In the genomic region with DNA sequence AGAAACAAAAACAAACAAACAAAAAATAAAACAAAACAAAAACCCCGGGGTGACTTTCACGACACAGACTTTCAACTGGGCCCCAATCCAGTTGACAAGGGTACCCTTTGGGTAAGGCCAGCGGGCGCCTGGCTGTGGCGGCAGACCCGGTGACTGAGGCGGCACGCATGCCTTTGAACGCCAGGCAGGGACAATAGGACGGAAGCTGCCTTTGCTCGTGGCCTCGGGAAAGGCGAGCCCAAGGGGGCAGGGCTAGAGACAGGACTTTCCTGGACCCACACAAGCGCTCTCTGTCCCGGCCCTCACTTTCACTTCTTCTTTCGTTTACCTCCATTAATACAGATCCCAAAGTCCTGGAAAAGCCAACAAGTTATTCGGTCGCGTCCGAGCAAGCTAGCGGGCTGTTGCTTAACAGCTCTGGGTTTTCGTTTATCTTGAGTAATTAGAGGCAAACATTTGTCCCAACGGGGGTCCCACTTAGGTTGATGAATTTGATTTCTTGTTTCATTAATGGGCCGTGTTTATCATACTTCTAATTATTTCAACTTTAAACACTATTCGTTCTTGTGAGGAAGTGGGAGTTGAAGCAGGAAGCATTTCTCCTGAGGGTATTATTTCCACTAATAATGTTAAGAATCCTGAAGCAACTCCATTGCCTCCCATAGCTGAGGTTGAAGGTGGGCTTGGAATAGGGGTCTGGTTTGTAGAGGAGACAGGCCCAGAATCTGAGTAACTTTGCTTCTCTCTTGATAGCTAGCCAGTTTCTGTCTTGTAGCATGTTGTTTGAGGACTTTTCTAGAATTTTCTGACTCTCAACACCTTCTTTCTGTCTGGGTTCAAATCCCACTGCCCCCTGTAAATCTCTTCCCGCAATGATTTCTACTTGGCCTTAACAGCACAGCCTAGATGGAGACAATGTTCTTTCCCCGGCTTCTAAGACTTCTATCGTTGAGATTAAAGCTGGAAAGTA, we compare ENCODE assay signal across 13 mouse cellular contexts. TPM values are rescaled to one million over a fixed set of nuclear protein-coding genes. Genes with fewer than 3 reads are reported as not detected.
A peak's percentile ranks its signal among the peaks of the same experiment; 100 is the strongest.
DNase-seq lines count a peak whose midpoint lies in the region; ATAC-seq and TF ChIP-seq lines count a peak whose summit lies in the region.
"Had no signal": no experiment of that assay in that cellular context is flagged by ENCODE, and none has a peak within 500 bp of the region (broad histone marks: within the 10 kb centered on the region; RNA-seq: fewer than 3 reads in every experiment).

No protein-coding gene starts in this region.

- H3K4me1 ChIP-seq in forebrain, embryonic 10.5 days: peaks cover 6% of the 10 kb centered on the region
- H3K4me1 ChIP-seq in forebrain, embryonic 12.5 days: peaks cover 4% of the 10 kb centered on the region; the same call in 1 of the 2 replicates
- H3K4me1 ChIP-seq in CH12.LX (ENCODE audit: control insufficient read depth in 1 of 2, insufficient read depth in 2 of 2): peaks cover 6 to 32% of the 10 kb centered on the region in 2 experiments
- H3K4me1 ChIP-seq in limb, embryonic 14.5 days (ENCODE audit: control insufficient read depth, insufficient read depth, low read length): peaks cover 12% of the 10 kb centered on the region; the same call in 1 of the 2 replicates
- H3K4me1 ChIP-seq in hindbrain, embryonic 12.5 days: 0 out of 2 replicates have a peak, but pooled peaks cover 7% of the 10 kb centered on the region

- peaks cover 100% of the 10 kb centered on the region for H3K27me3 ChIP-seq in forebrain, embryonic 10.5 days (ENCODE audit: poor library complexity, severe bottlenecking)
- H3K27me3 ChIP-seq in forebrain, embryonic 12.5 days: peaks cover 97% of the 10 kb centered on the region
- peaks cover 93% of the 10 kb centered on the region for H3K27me3 ChIP-seq in CH12.LX (replicated peaks)
- peaks cover 91% of the 10 kb centered on the region for H3K27me3 ChIP-seq in limb, embryonic 14.5 days (ENCODE audit: control insufficient read depth, insufficient read depth, low read length)
- peaks cover 96% of the 10 kb centered on the region for H3K27me3 ChIP-seq in hindbrain, embryonic 12.5 days

- TF ChIP-seq RAD21 in CH12.LX (IDR thresholded peaks at IDR 0.05; ENCODE audit: low read depth, low read length): no peak

- no peaks in the 10 kb centered on the region for H3K36me3 ChIP-seq in forebrain, embryonic 10.5 days (replicated peaks)
- no peaks in the 10 kb centered on the region for H3K36me3 ChIP-seq in forebrain, embryonic 12.5 days (replicated peaks)
- no peaks in the 10 kb centered on the region for H3K36me3 ChIP-seq in CH12.LX (replicated peaks in 1 of 2; ENCODE audit: control insufficient read depth in 1 of 2, insufficient read depth in 1 of 2, low read length in 1 of 2)
- H3K36me3 ChIP-seq in limb, embryonic 14.5 days (ENCODE audit: control insufficient read depth, insufficient read depth, low read length): no peaks in the 10 kb centered on the region
- no peaks in the 10 kb centered on the region for H3K36me3 ChIP-seq in hindbrain, embryonic 12.5 days

- H3K9ac ChIP-seq in forebrain, embryonic 12.5 days: no peak overlapping the region
- H3K9ac ChIP-seq in CH12.LX (ENCODE audit: insufficient read depth, low read depth): peak overlapping the region; percentile 7
- H3K9ac ChIP-seq in limb, embryonic 14.5 days (ENCODE audit: low read depth, low read length, severe bottlenecking): peak overlapping the region; percentile 46
- H3K9ac ChIP-seq in hindbrain, embryonic 12.5 days: no peak overlapping the region

- ATAC-seq in forebrain, embryonic 12.5 days (ENCODE audit: low FRiP score): no peak
- no peak for ATAC-seq in limb, embryonic 14.5 days (ENCODE audit: low FRiP score, low read depth)
- no peak for ATAC-seq in hindbrain, embryonic 12.5 days (ENCODE audit: low FRiP score)

- TF ChIP-seq POLR2A in CH12.LX (IDR thresholded peaks at IDR 0.05; ENCODE audit: low read depth, low read length): no peak
- TF ChIP-seq POLR2A in limb, embryonic 14.5 days (IDR thresholded peaks at IDR 0.05; ENCODE audit: borderline replicate concordance, extremely low read depth, insufficient read depth, insufficient read length): no peak

- TF ChIP-seq EP300 in CH12.LX (IDR thresholded peaks at IDR 0.05; ENCODE audit: low read length): peak; percentile 36

- WGBS in forebrain, embryonic 10.5 days: 1% methylated on average over 28 of the region's 28 CpGs
- 1% methylated on average over 28 of the region's 28 CpGs for WGBS in forebrain, embryonic 12.5 days
- 4% methylated on average over 28 of the region's 28 CpGs for WGBS in limb, embryonic 14.5 days
- 2% methylated on average over 28 of the region's 28 CpGs for WGBS in hindbrain, embryonic 12.5 days

- H3K4me2 ChIP-seq in forebrain, embryonic 12.5 days: no peak overlapping the region
- peak overlapping the region; percentile 79 for H3K4me2 ChIP-seq in CH12.LX (ENCODE audit: insufficient read depth, low read depth, poor library complexity, severe bottlenecking)
- peak overlapping the region; percentile 54 for H3K4me2 ChIP-seq in limb, embryonic 14.5 days (replicated peaks; ENCODE audit: low read depth, low read length, severe bottlenecking)
- H3K4me2 ChIP-seq in hindbrain, embryonic 12.5 days (replicated peaks): no peak overlapping the region

- H3K27ac ChIP-seq in forebrain, embryonic 10.5 days: no peak overlapping the region
- H3K27ac ChIP-seq in forebrain, embryonic 12.5 days: no peak overlapping the region
- no peak overlapping the region for H3K27ac ChIP-seq in CH12.LX (ENCODE audit: insufficient read depth, low read depth)
- peak overlapping the region; percentile 50 for H3K27ac ChIP-seq in limb, embryonic 14.5 days (replicated peaks; ENCODE audit: low read depth, low read length)
- H3K27ac ChIP-seq in hindbrain, embryonic 12.5 days: no peak overlapping the region

- no peaks in the 10 kb centered on the region for H3K9me3 ChIP-seq in forebrain, embryonic 10.5 days
- no peaks in the 10 kb centered on the region for H3K9me3 ChIP-seq in forebrain, embryonic 12.5 days
- no peaks in the 10 kb centered on the region for H3K9me3 ChIP-seq in CH12.LX (replicated peaks; ENCODE audit: low read length)
- no peaks in the 10 kb centered on the region for H3K9me3 ChIP-seq in limb, embryonic 14.5 days (ENCODE audit: control insufficient read depth, low read length)
- H3K9me3 ChIP-seq in hindbrain, embryonic 12.5 days (replicated peaks): no peaks in the 10 kb centered on the region

- H3K79me2 ChIP-seq in CH12.LX (replicated peaks; ENCODE audit: control insufficient read depth, extremely low read depth, insufficient read depth, poor library complexity, severe bottlenecking): no peaks in the 10 kb centered on the region

- no peak overlapping the region for H3K4me3 ChIP-seq in forebrain, embryonic 10.5 days
- no peak overlapping the region for H3K4me3 ChIP-seq in forebrain, embryonic 12.5 days (replicated peaks)
- no peak overlapping the region for H3K4me3 ChIP-seq in CH12.LX (replicated peaks in 1 of 3; ENCODE audit: low read depth in 2 of 3, low read length in 2 of 3, poor library complexity in 1 of 3)
- H3K4me3 ChIP-seq in limb, embryonic 14.5 days (replicated peaks; ENCODE audit: low read length): peak overlapping the region; percentile 19
- no peak overlapping the region for H3K4me3 ChIP-seq in hindbrain, embryonic 12.5 days

- in situ Hi-C loops in CH12.LX (cut with MboI; ENCODE audit: low pct_ligation_motif_present, low pct_unique_long_range_greater_than_20kb, low sequenced_read_pairs): no loop called here

- dilution Hi-C loops in CH12.LX (cut with MboI; ENCODE audit: extremely low pct_ligation_motif_present, extremely low pct_unique_long_range_greater_than_20kb, low sequenced_read_pairs): no loop called here

- peak; percentile 71 for DNase-seq in forebrain, embryonic 10.5 days (ENCODE audit: extremely low spot score, low spot score)
- DNase-seq in CH12.LX (ENCODE audit: extremely low read depth): no peak
- DNase-seq in gastrocnemius, postnatal 25 days: peak; percentile 70
- no peak for DNase-seq in limb, embryonic 14.5 days (ENCODE audit: low spot score)
- DNase-seq in right cerebral cortex, postnatal 36 days (ENCODE audit: low spot score in 2 of 2): no peak
- no peak for DNase-seq in frontal cortex, postnatal 14 days (ENCODE audit: low spot score in 2 of 2)
- DNase-seq: adrenal gland, postnatal 10 days; B cell, adult 2 months; heart, postnatal 4 days; thymus, adult 2 months had no signal

- TF ChIP-seq CTCF in CH12.LX (conservative IDR thresholded peaks at IDR 0.05 in 1 of 2, IDR thresholded peaks at IDR 0.05 in 1 of 2; ENCODE audit: low read depth in 2 of 2, low read length in 2 of 2): no peak

RNA-seq across cellular contexts. Expression of a gene that starts 2.6 kb away (rescaled TPM):
- not detected in 2 replicates for polyA plus RNA-seq in forebrain, embryonic 10.5 days (2016; fragmentation: Nextera tagmentation; extraction: Ambion mirVana)
- polyA plus RNA-seq in forebrain, embryonic 12.5 days (2016; fragmentation: Nextera tagmentation; extraction: Ambion mirVana): not detected in 2 replicates
- total RNA-seq in CH12.LX (2012; rRNA removed) (not detected in 2 replicates), CH12.LX (2014; rRNA removed) (not detected in 2 replicates)
- polyA plus RNA-seq in CH12.LX (2012; ENCODE audit: insufficient read length, low read depth): 0.11 and 0.12 TPM in 2 replicates
- 10 to 100 TPM; 61.5 to 69.5 TPM for total RNA-seq in gastrocnemius, postnatal 25 days (2021)
- polyA plus RNA-seq in limb, embryonic 14.5 days (2012; rRNA removed): 9.7 and 14.3 TPM in 2 replicates
- polyA plus RNA-seq in limb, embryonic 14.5 days (2014; fragmentation: Nextera tagmentation; extraction: Ambion mirVana): 5.8 and 6.0 TPM in 2 replicates
- polyA plus RNA-seq in hindbrain, embryonic 12.5 days (2016; fragmentation: Nextera tagmentation; extraction: Ambion mirVana): not detected in 2 replicates
- total RNA-seq: heart, postnatal 4 days had no signal
- polyA plus RNA-seq: liver, embryonic 16.5 days had no signal

RNA-seq across cellular contexts. Expression of a gene that starts 3.3 kb away (rescaled TPM):
- polyA plus RNA-seq in forebrain, embryonic 10.5 days (2016; fragmentation: Nextera tagmentation; extraction: Ambion mirVana): not detected in 2 replicates
- not detected in 2 replicates for polyA plus RNA-seq in forebrain, embryonic 12.5 days (2016; fragmentation: Nextera tagmentation; extraction: Ambion mirVana)
- total RNA-seq in CH12.LX (2012; rRNA removed) (not detected in 2 replicates), CH12.LX (2014; rRNA removed) (0.15 TPM in 1 of 2 replicates, not detected in the other)
- polyA plus RNA-seq in CH12.LX (2012; ENCODE audit: insufficient read length, low read depth): 0.16 and 0.22 TPM in 2 replicates
- 1 to 10 TPM; 1.6 to 1.8 TPM for total RNA-seq in gastrocnemius, postnatal 25 days (2021)
- 7.6 and 9.0 TPM in 2 replicates for polyA plus RNA-seq in limb, embryonic 14.5 days (2012; rRNA removed)
- polyA plus RNA-seq in limb, embryonic 14.5 days (2014; fragmentation: Nextera tagmentation; extraction: Ambion mirVana): 2.6 and 3.5 TPM in 2 replicates
- 20.2 and 37.0 TPM in 2 replicates for polyA plus RNA-seq in hindbrain, embryonic 12.5 days (2016; fragmentation: Nextera tagmentation; extraction: Ambion mirVana)
- total RNA-seq: heart, postnatal 4 days had no signal

RNA-seq across cellular contexts. Expression of a gene that starts 9.7 kb away (rescaled TPM):
- polyA plus RNA-seq in forebrain, embryonic 10.5 days (2016; fragmentation: Nextera tagmentation; extraction: Ambion mirVana): not detected in 2 replicates
- not detected in 2 replicates for polyA plus RNA-seq in forebrain, embryonic 12.5 days (2016; fragmentation: Nextera tagmentation; extraction: Ambion mirVana)
- total RNA-seq in CH12.LX (2012; rRNA removed) (not detected in 2 replicates), CH12.LX (2014; rRNA removed) (not detected in 2 replicates)
- polyA plus RNA-seq in CH12.LX (2012; ENCODE audit: insufficient read length, low read depth): not detected in 2 replicates
- total RNA-seq in gastrocnemius, postnatal 25 days (2021): 1 to 10 TPM; 6.2 to 7.2 TPM
- 7.4 and 7.6 TPM in 2 replicates for polyA plus RNA-seq in limb, embryonic 14.5 days (2012; rRNA removed)
- 1.4 TPM in 2 replicates for polyA plus RNA-seq in limb, embryonic 14.5 days (2014; fragmentation: Nextera tagmentation; extraction: Ambion mirVana)
- not detected in 2 replicates for polyA plus RNA-seq in hindbrain, embryonic 12.5 days (2016; fragmentation: Nextera tagmentation; extraction: Ambion mirVana)
- total RNA-seq: heart, postnatal 4 days had no signal
- polyA plus RNA-seq: liver, embryonic 16.5 days had no signal

RNA-seq across cellular contexts. Expression of a gene that starts 12.3 kb away (rescaled TPM):
- not detected in 2 replicates for polyA plus RNA-seq in forebrain, embryonic 10.5 days (2016; fragmentation: Nextera tagmentation; extraction: Ambion mirVana)
- not detected in 2 replicates for polyA plus RNA-seq in forebrain, embryonic 12.5 days (2016; fragmentation: Nextera tagmentation; extraction: Ambion mirVana)
- total RNA-seq in CH12.LX (2012; rRNA removed) (not detected in 2 replicates), CH12.LX (2014; rRNA removed) (0.12 TPM in 1 of 2 replicates, not detected in the other)
- 0.20 and 0.26 TPM in 2 replicates for polyA plus RNA-seq in CH12.LX (2012; ENCODE audit: insufficient read length, low read depth)
- 1 to 10 TPM; 4.6 to 6.5 TPM for total RNA-seq in gastrocnemius, postnatal 25 days (2021)
- polyA plus RNA-seq in limb, embryonic 14.5 days (2012; rRNA removed): 2.1 TPM in 2 replicates
- 1.1 and 1.3 TPM in 2 replicates for polyA plus RNA-seq in limb, embryonic 14.5 days (2014; fragmentation: Nextera tagmentation; extraction: Ambion mirVana)
- not detected in 2 replicates for polyA plus RNA-seq in hindbrain, embryonic 12.5 days (2016; fragmentation: Nextera tagmentation; extraction: Ambion mirVana)
- total RNA-seq: heart, postnatal 4 days had no signal
- polyA plus RNA-seq: liver, embryonic 16.5 days had no signal

RNA-seq across cellular contexts. Expression of a gene that starts 26.5 kb away (rescaled TPM):
- polyA plus RNA-seq in forebrain, embryonic 10.5 days (2016; fragmentation: Nextera tagmentation; extraction: Ambion mirVana): not detected in 2 replicates
- not detected in 2 replicates for polyA plus RNA-seq in forebrain, embryonic 12.5 days (2016; fragmentation: Nextera tagmentation; extraction: Ambion mirVana)
- total RNA-seq in CH12.LX (2012; rRNA removed) (not detected in 2 replicates), CH12.LX (2014; rRNA removed) (not detected in 2 replicates)
- not detected in 2 replicates for polyA plus RNA-seq in CH12.LX (2012; ENCODE audit: insufficient read length, low read depth)
- total RNA-seq in gastrocnemius, postnatal 25 days (2021): 1 to 10 TPM; 1.3 to 1.6 TPM
- 3.5 and 3.9 TPM in 2 replicates for polyA plus RNA-seq in limb, embryonic 14.5 days (2012; rRNA removed)
- 1.9 TPM in 2 replicates for polyA plus RNA-seq in limb, embryonic 14.5 days (2014; fragmentation: Nextera tagmentation; extraction: Ambion mirVana)
- not detected in 2 replicates for polyA plus RNA-seq in hindbrain, embryonic 12.5 days (2016; fragmentation: Nextera tagmentation; extraction: Ambion mirVana)
- total RNA-seq: heart, postnatal 4 days had no signal
- polyA plus RNA-seq: liver, embryonic 16.5 days had no signal

Comparison
In these comparisons a context has a peak if more than half of its experiments do, and no peak if none do; other contexts are left out.
1. DNase-seq: peak in forebrain, embryonic 10.5 days (single experiment) and gastrocnemius, postnatal 25 days (single experiment); none in CH12.LX (single experiment), limb, embryonic 14.5 days (single experiment), right cerebral cortex, postnatal 36 days (0 of 2) and frontal cortex, postnatal 14 days (0 of 2).
2. H3K4me2 ChIP-seq: peak in CH12.LX (single experiment) and limb, embryonic 14.5 days (single experiment); none in forebrain, embryonic 12.5 days (single experiment) and hindbrain, embryonic 12.5 days (single experiment).
3. H3K9ac ChIP-seq: peak in CH12.LX (single experiment) and limb, embryonic 14.5 days (single experiment); none in forebrain, embryonic 12.5 days (single experiment) and hindbrain, embryonic 12.5 days (single experiment).